Mouse (Mus musculus): Measurements from ENCODE around the gene Gm21972. TPM values are rescaled to one million over a fixed set of nuclear protein-coding genes. Genes with fewer than 3 reads are reported as not detected.

The Gm21972 gene
- total RNA-seq, 2 experiments from 2014 or later: 1.0 to 2.2 TPM

Other genes starting within 250 kb of the Gm21972 start
- 10 to 100 TPM; 61.5 to 66.5 TPM for gene Itm2c, start 239.4 kb upstream of the Gm21972 start, total RNA-seq (2021)
- not detected for gene 4933407L21Rik, start 205.2 kb upstream of the Gm21972 start, total RNA-seq (2021)
- not detected for gene Gpr55, start 172.6 kb upstream of the Gm21972 start, total RNA-seq (2021)
- gene Spata3, start 116.8 kb upstream of the Gm21972 start, total RNA-seq (2021): not detected
- not detected for gene 2810459M11Rik, start 87.8 kb upstream of the Gm21972 start, total RNA-seq (2021)
- 100 to 1,000 TPM; 104 to 110 TPM for gene Psmd1, start 69.2 kb upstream of the Gm21972 start, total RNA-seq (2021)
- gene Htr2b, start 21.7 kb upstream of the Gm21972 start, total RNA-seq (2021): under 1 TPM; 0.19 TPM
- gene Armc9, start 21.1 kb downstream of the Gm21972 start, total RNA-seq (2021): 1 to 10 TPM; 3.5 to 3.7 TPM
- gene B3gnt7, start 169.2 kb downstream of the Gm21972 start, total RNA-seq (2021): under 1 TPM; 0.30 to 0.42 TPM
- gene Ncl, start 225.8 kb downstream of the Gm21972 start, total RNA-seq (2021): 100 to 1,000 TPM; 109 to 127 TPM

Measured in heart, postnatal 36 days (tissue).